Mouse (Mus musculus): Measurements from ENCODE around the gene Coq4.
"Not testable (repeated sequence)": the region's sequence is repeated elsewhere in the genome, so short reads cannot be mapped to it uniquely, and the experiment has no call there.

Coq4 gene

DNA sequence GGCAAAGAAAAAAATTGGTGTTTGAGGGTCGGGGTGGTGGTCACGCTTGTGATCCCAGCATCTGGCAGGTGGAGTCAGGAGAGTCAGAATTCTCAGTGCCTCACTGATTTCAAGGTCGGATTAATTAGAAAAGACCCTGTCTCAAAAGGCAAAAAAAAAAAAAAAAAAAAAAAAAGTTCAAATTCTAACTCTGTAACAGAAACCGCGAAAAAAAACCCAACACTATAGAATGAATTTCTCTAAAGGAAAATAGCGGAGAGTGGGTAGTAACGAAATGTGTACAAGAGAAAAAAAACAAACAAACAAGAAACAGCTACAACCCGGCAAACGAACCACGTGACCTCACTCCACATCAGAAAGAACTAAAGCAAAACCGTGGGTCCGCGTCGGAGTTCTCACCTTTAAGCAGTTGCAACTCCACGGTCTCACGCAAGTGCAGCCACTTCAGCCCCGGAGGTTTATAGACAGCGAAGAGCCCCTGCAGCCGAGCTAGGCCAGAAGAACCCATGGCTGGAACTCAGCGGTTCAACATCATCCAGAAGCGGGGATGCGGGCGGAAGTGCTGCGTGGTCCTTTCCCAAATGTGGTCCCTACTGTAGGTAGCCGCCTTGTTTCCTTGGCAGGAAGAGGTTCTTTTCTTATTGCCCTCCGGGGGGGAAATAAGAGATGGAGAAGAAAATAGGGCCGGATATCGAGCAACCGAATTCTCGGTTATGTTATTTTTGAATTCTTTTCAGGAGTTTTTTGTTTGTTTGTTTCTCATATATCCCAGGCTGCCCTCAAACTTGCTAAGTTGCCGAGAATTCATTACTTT, at the start of gene Coq4:
Coq4 (plus strand) TSS at position 390 of the 814 bp plus-strand sequence.
- DNase-seq (ENCODE audit: low spot score in 2 of 2), result peak; percentile 87 to 91

DNA sequence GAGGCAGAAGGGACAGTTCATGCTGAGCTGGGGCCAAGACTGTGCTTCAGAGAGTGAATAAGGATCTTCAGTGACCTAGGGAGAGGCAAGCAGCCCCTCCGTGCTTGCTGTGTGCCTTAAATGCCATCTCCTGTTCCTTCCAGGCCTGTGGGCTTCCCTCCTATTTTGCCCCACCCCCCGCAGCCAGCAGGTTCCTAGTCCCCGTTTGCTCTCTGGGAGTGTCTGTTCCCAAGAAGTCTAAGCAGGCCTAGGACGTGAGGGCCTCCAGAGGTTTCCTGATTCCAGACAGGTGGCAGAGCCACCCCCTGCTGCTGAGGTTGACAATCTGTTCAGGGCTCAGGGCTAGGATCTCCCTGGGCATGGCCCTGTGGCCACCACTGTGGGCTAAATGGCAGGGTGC, 48.5 kb upstream of the Coq4 start:
- DNase-seq (ENCODE audit: low spot score in 2 of 2), result no peak

DNA sequence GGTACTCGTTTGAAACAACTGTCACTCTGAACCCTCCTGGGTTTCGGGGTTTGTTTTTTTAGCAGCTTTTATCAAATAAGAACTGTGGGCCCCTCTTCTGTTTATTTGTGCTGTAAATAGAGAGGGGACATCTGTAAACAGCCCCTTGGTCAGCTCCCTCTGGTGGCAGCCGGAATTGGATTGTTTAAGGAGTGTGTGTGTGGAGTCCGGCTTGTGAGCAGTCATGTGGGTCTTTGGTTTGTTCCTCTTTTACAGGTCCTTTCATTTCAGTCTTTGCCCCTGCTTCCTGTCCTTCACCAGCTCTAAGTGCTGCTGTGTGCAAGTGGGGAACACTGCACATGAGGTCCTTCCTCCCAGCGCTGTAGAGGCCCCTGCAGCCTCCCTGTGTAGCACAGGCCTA, 47.9 kb upstream of the Coq4 start:
- peak; percentile 75 to 80 for DNase-seq (ENCODE audit: low spot score in 2 of 2)

DNA sequence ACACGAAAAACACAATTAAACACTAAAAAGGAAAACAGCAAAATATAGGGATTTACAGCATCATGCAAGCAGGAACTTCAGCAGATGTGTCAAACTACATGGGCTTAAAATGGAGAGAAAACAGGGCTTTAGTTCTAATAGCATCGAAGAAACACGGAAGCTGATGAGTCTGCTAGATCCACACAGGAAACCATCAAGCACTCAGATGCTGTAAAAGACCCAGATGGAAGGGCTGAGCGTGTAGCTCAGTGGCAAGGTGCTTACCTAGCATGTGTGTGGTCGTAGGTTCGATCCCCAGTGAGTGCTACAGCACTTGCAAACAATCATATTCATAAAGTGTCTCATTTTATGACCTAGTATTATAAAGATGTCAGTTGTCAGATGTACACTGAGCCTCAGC, 46.1 kb upstream of the Coq4 start:
- no peak for DNase-seq (ENCODE audit: low spot score in 2 of 2)

DNA sequence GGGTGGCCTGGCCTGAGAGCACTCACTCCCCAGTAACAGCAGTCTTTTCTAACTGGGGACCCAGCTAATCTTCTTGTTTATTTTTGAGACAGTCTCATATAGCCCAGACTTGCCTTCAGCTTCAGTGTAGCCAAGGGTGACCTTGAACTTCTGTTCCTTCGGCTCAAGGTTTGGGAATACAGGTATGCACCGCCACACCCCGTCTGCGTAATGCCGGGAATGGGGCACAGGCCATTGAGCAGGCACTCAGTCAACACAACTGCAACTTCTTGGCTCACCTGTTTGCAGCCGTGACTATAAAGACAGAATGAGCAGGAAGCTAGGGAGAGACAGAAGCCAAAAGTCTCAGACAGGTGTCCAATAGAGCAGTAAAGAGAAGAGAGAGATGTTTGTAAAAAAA, 43.0 kb upstream of the Coq4 start:
- DNase-seq (ENCODE audit: low spot score in 2 of 2), result no peak

DNA sequence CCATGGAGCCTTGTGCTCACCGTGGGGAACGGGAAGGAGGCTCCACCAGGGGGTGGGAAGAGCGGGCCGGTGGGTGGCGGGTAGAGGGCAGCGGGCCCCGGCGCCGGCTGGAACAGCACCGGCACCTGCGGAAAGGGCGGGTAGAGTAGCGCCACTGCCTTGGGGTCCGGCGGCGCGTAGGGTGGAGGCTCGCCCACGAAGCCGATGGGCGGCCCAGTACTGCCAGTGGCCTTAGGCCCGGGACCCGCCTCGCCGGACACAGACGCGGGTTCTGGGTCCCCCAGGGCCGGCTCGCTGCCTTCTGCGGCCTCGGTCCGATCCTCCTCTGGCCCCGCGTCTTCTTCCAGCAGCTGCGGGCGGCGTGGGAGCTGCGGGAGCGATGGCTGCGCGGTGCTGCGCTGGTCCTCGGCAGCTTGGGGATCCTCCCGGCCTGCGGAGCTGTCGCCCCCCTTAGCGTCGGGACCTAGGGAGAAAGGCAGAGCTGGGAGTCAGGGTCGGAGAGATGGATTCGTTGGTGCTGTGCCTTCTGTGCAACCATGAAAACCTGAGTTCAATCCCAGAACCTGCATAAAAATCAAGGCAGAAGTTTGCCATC, 40.0 kb upstream of the Coq4 start:
- no peak for DNase-seq (ENCODE audit: low spot score in 2 of 2)

DNA sequence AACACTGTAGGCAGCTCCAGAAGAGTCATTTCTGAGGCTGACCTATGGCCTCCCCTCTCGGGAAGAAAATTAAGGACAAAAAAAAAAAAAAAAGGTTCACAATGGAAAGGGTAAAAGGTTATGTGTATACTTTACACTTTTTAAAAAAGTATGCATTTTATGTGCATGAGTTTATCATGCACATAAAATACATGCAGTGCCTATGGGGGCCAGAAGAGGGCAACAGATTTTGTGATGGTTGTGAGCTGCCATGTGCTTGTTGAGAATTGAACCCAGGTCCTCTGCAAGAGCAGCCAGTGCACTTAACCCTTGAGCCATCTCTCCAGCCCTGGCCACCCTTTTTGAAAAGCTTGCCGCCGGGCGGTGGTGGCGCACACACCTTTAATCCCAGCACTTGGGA, 39.4 kb upstream of the Coq4 start:
- DNase-seq (ENCODE audit: low spot score in 2 of 2), result no peak

DNA sequence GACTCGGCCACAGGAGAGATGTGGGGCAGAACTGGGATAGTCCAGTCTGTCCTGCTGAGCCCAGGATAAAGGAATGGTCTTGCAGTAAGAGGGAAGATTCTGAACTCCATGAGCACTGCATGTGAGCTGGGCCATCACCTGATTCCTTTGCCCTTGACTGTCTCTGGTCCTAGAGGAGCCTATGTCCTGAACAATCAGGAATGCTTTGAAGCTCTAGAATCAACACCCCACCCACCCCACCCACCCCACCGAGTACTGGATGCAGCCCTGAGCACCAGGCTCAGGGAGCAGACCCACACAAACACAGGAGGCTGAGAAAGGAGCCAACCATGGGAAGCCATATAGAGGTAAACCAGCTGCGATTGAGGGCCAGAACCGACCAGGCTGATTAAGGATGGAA, 38.8 kb upstream of the Coq4 start:
- no peak for DNase-seq (ENCODE audit: low spot score in 2 of 2)

DNA sequence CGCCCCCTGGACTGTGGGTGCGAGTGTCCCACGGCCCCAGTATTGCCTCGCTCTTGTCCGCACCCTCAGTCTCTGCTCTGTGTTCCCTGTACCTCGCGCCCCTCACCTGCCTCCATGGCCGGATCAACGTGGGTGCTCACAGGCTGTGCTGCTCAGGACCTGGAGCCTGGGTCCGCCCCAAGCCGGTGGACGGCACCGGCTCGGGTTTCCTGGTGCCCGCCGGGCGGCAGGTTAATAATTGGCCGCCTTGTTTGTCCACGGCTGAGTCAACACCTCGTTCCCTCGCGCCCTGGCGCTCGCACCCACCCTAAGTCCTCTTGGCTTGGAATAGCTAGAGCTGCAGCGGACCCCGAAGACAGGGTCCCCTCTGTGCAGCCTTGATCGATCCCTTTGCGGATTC, 35.8 kb upstream of the Coq4 start, which contains the start of gene Gm13420:
Gm13420 (minus strand) TSS at position 189 of the 400 bp plus-strand sequence.
- DNase-seq (ENCODE audit: low spot score in 2 of 2), result no peak

DNA sequence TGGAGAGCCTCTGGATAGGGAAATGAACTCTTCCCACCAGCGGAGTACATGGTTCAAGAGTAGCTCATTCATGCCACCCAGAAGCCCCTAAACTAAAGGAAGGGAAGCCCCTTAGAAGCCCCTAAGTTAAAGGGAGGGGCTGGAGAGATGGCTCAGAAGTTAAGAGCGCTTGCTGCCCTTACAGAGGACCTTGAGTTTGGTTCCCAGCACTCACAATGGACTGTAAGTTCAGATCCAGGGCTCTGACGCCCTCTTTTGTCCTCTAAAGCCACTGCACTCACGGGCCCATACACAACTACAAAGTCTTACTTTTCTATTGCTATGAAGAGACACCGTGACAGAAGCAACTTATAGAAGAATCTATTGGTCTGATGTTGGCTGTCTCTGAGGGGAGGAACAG, 34.9 kb upstream of the Coq4 start:
- no peak for DNase-seq (ENCODE audit: low spot score in 2 of 2)

DNA sequence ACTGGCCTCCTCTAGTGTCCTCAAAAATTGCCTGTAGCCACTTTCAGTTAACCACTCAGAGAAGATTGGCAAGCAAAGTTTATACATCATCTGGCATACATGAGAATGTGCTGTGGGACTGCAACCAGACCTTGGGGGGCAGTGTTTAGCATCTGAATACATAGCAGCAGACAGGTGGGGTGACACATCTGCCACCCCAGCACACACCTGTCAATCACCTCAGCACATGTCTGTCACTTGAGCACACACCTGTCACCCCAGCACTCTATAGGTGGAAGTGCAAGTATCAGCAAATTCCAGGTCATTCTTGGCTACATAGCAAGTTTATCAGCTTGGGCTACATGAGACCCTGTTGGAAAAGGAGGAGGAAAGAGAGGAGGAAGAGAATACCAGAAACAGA, 31.6 kb upstream of the Coq4 start:
- DNase-seq (ENCODE audit: low spot score in 2 of 2), result no peak

DNA sequence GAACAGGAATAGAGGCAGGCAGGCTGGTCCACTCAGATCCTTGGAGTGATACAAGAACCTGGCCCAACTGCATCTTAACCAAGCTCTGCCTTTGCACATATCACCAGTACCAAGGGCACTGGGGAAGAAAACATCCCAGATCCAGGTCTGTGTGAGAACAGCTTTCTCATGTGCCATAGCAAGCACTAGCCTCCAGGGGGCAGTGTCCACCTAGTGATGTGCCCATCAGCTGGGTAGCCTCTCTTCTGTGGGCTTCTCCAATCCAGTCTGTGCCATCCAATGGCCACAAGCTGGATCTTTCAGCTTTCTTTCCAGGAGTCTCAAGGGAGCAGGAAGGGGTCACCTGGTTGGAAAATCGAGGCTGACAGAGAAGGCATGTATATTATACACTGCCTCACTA, 22.5 kb upstream of the Coq4 start:
- DNase-seq (ENCODE audit: low spot score in 2 of 2), result peak; percentile 26 to 44

DNA sequence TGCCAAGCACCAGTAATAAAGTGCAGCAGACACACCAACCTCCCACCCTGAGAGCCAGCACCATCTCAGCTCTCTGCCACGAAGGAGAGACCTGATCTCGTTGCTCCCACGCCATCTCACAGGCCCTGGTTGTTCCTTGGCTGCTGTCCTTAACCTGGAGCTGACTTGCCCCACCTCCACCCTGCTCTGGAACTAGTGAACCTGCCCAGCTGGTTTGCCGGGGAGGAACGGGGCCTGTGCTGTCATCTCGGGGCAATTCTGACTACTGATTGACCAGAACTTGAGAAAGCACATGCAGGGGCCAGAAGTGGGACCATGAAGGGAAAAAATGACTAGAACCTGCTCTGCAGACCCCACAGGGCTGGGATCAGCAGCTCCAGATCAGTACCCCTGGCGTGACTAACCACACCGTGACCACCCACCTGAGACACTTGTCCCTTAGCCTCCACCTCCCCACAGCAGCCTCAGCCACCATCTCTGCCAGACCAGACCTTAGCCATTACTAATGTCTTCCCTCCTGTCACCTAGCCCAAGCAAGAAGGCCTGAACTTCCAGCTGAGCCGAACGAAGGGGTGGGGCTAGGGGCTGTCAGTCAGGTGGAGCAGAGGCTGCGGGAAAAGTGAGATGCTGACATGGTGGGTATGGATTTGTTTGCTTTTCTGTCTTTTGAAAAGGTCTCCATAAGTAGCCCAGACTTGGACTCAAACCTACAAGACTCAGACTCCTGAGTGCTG, 19.1 kb upstream of the Coq4 start:
- DNase-seq (ENCODE audit: low spot score in 2 of 2), result no peak

DNA sequence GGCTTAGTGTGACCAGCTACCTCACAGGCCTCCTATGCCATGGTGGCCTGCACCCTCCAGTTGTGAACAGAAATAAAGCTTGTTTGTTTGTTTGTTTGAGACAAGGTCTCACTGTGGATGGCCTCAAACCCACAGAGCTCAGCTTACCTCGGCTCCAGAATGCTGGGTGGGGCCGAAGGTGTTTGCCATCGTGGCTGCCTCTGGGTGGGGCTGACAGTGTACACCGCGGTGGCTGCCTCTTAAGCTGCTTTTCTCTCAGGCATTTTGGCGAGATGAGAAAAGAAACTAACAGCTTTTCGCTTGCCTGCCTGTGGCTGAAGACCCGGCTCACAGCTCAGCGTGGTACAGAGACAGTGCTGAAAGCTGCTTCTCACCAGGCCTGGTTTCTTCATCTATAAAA, 18.4 kb upstream of the Coq4 start:
- no peak for DNase-seq (ENCODE audit: low spot score in 2 of 2)

DNA sequence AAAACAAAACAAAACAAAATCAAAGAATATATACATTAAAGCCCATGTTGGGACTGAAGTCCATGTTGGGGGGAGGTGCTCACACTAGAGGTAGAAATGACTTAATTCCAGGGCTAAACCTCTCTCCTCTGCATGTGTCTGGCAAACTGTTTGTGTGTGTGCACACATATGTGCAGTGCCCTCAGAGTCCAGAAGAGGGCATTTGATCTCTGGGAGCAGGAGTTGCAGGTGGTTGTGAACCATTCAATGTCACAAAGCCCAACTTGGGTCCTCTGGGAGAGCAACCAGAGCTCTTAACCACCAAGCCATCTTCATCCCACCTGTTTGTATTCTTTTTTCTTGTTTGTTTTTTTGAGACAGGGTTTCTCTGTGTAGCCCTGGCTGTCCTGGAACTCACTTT, 17.1 kb upstream of the Coq4 start:
- DNase-seq (ENCODE audit: low spot score in 2 of 2), result no peak

DNA sequence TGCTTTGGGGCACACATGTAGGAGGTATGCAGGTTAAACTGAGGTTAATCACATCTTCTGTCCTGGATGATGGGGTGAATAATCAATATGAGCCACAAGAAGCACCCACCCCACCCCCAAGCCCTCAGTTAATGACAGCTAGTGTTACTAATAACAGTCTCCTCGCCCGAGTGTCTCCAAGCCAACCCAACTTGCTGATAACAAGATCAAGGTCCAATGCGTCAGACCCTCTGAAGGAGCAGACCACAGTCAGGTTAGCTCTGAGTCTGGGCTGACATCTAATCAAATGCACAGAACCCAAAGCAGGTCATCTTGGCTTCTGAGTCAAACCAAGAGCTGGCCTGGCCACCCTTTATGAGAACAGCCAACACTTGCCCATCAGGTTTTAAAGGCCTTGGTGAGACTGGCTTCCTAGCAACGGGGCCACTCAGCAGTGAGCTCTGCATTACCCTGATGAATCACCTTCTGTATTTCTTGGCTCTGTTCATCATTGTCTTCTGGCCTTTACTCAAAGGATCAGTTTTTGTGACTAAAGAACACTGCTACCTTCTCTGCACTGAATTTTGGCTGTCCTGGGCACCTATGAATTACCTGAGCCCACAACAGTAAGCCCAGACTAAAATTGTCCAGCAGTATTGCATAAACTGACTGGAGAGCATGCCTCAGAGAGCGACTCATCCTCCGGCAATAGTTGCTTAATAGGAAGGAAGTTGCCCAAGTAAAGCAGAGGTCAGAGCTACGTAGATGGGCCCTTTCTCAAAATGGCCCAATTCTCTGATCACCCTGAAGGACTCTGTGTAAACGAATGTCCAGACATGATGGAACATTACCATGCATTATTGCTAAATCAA, 15.5 kb upstream of the Coq4 start:
- DNase-seq (ENCODE audit: low spot score in 2 of 2), result no peak

DNA sequence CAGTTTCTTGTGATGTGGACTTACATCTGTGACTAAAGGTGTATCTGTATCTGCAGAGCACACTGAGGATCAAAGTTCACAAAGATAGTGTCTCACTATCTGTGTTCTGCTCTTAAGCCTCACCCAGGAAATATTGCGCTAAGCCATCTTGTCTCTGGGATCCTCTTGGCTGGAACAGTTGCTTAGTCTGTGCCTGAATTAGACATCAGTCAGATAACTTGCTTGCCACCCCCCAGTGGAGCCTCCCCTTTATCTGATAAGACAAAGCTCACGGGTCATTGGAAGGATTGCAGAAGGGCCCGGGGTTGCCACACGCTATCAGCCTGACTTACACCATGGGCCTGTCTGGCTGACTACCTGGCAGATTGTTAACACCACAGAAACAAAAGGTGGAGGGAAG, 14.0 kb upstream of the Coq4 start:
- DNase-seq (ENCODE audit: low spot score in 2 of 2), result no peak

DNA sequence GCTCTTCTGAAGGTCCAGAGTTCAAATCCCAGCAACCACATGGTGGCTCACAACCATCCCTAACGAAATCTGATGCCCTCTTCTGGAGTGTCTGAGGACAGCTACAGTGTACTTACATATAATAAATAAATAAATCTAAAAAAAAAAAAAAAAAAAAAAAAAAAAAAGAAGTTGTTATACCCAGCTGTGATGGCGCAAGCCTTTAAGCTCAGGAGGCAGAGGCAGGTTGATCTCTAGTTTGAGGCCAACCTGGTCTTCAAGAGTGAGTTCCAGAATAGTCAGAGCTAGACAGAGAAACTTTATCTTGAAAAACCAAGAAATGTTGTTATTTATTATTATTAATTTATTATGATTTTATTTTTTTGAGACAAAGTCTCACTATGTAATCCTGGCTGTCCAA, 6.0 kb upstream of the Coq4 start:
- not testable (repeated sequence) for DNase-seq (ENCODE audit: low spot score in 2 of 2)

DNA sequence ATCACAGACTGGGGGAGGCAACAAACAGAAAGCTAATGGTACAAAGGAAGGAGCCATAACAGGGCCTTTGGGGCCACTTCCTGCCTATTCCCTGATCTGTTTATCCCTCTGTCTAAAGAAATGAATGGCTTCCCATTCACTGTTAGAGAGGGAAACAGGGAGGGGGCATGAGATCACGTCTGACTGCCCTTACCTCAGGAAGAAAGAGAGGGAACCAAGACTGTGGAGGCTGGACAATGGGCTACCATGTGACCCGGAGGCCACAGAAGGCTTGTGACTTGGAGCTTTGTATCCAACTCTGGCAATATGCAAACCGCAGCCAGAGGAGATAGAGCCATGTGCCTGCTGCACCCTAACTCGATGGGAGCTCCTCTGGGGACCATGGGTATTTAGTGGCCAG, 3.0 kb upstream of the Coq4 start:
- no peak for DNase-seq (ENCODE audit: low spot score in 2 of 2)

DNA sequence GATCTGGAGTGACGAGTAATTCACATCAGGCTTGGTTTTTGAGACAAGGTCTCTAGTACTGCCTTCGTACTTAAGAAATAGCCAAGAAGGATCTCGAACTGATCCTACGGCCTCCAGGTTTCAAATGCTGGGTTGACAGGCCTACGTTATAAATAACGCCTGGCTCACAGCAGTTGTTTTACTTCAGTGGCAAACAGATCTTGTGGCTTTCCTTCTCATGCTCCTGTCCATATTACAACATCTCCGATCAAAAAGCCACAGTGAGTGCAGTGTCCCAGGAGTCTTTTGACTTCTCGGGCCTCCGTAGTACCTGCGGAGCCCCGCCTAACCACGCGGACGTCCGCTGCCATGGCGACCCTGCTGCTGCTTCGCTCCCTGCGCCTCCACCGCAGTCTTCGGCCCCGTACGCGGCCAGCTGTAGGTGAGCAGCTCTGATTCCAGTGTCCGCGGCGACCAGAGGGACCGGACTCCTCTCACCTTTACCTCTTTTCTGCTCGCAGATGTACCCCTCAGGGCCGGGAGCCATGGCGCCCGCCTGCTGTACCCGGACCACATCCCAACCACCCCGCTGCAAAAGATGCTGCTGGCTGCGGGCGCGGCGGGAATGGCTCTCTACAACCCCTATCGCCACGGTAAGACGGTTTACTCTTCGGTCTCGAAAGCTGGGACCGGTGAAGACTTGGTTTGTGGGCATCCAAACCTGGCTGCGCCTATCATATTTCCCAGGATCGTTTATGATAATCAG, 816 bp downstream of the Coq4 start, which contains the start of gene Trub2:
Trub2 (minus strand) TSS at position 566 of the 745 bp plus-strand sequence.
- DNase-seq (ENCODE audit: low spot score in 2 of 2), result peak; percentile 82 to 87
